Mouse (Mus musculus) myocyte (in vitro differentiated cells): ENCODE data around the gene Fth1.

ENCODE experiments used
- E2F4 ChIP-seq: IDR thresholded peaks from one replicate; pipeline ENCODE4 v1.6.1; 2011; ENCODE audit warnings: mild to moderate bottlenecking, control low read depth, moderate library complexity; ENCODE audit not compliant: insufficient read depth
- MAX ChIP-seq: IDR thresholded peaks from one replicate; pipeline ENCODE4 v1.6.1; 2011; ENCODE audit warnings: low read depth, mild to moderate bottlenecking, control low read depth
- MYOD1 ChIP-seq, 3 experiments: IDR thresholded peaks; one replicate each; pipeline ENCODE4 v1.6.1; 2011; ENCODE audit warnings: control low read depth in 2 of 3, low read depth in 2 of 3, mild to moderate bottlenecking in 2 of 3, moderate library complexity in 1 of 3; ENCODE audit not compliant: insufficient read length in 2 of 3, control insufficient read depth in 1 of 3
- MYOG ChIP-seq, 3 experiments: IDR thresholded peaks; one replicate each; pipeline ENCODE4 v1.6.1; 2011; ENCODE audit warnings: control low read depth in 2 of 3, low read depth in 2 of 3, mild to moderate bottlenecking in 2 of 3; ENCODE audit not compliant: insufficient read length in 2 of 3, control insufficient read depth in 1 of 3, insufficient read depth in 1 of 3
- POLR2A ChIP-seq: IDR thresholded peaks from one replicate; pipeline ENCODE4 v1.6.1; 2011; ENCODE audit warnings: low read depth, mild to moderate bottlenecking, control low read depth, moderate library complexity; ENCODE audit not compliant: insufficient read length
- POLR2AphosphoS2 ChIP-seq: IDR thresholded peaks from one replicate; pipeline ENCODE4 v1.6.1; 2011; ENCODE audit warnings: low read depth, control low read depth; ENCODE audit not compliant: insufficient read length
- REST ChIP-seq: IDR thresholded peaks from one replicate; pipeline ENCODE4 v1.6.1; 2011; ENCODE audit warnings: mild to moderate bottlenecking, control low read depth, moderate library complexity; ENCODE audit not compliant: insufficient read depth, insufficient read length
- SRF ChIP-seq: IDR thresholded peaks from one replicate; pipeline ENCODE4 v1.6.1; 2011; ENCODE audit warnings: low read depth; ENCODE audit not compliant: control insufficient read depth, insufficient read length
- TCF12 ChIP-seq: IDR thresholded peaks from one replicate; pipeline ENCODE4 v1.6.1; 2011; ENCODE audit warnings: mild to moderate bottlenecking, control low read depth; ENCODE audit not compliant: poor library complexity, insufficient read depth, severe bottlenecking
- TCF3 ChIP-seq: IDR thresholded peaks from one replicate; pipeline ENCODE4 v1.6.1; 2011; ENCODE audit warnings: low read depth, control low read depth; ENCODE audit not compliant: insufficient read length

DNA sequence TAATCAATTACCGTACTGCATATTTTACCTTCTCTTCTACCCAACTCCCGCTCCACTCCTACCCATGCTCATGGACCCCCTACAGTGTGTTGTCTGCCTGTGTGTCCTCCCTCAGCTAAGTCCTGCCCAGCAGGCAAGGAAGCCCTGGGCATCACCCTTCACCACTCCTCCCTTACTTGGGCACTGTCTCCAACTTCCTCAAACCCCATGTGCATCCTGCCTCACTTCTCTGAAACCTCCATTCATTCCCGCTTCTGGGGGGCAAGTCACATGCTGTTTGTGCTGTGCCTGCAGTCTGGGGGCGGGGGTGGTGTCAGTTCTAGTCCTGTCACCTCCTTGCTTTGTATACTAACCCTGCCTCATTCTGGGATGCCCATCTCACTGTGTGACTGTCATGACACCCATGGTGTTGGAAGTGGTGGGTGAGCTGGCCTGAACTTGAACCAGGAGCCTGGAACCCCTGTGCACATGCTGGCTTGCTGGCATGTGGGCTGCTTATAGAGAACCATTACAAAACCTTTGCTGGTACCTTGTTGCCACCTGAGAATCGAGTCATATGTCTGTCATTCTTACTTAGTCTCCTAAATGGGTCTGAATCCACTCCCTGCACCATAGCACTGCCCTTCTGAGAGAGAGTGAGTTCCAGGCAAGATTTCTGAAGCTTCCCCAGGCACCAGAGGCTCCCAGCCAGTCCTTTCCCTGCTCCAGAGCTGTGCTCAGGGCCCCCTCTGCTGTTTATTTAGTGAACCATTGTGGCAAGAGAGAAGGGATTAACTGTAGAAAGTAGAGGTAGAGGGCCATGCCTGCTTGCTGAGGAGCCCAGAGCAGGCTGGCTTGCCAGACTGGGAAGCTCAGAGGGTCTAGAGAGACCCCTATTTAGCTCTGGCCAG lies 42.3 kb downstream of the Fth1 start:
- TF ChIP-seq POLR2A (no peak), TCF12 (no peak), REST (no peak), MYOG (IDR thresholded peaks at IDR 0.05; ENCODE audit: control insufficient read depth in 1 of 3, insufficient read depth in 1 of 3, insufficient read length in 2 of 3, low read depth in 2 of 3) (no peak), E2F4 (no peak), SRF (no peak), MYOD1 (IDR thresholded peaks at IDR 0.05; ENCODE audit: control insufficient read depth in 1 of 3, insufficient read length in 2 of 3, low read depth in 2 of 3) (no peak), POLR2AphosphoS2 (no peak), MAX (no peak), TCF3 (no peak)
